8 mouse cellular contexts compared by ENCODE assay signal in genomic region chr9:111939271-111940067, GRCm38 (mm10).
DNase-seq lines count a peak whose midpoint lies in the region; ATAC-seq lines count a peak whose summit lies in the region.

No protein-coding gene starts in this region.

- H3K27me3 ChIP-seq in hindbrain, embryonic 16.5 days (replicated peaks; ENCODE audit: control insufficient read depth, insufficient read depth, low read length): no peaks in the 10 kb centered on the region

- H3K9me3 ChIP-seq in hindbrain, embryonic 16.5 days (ENCODE audit: control insufficient read depth, low read length): no peaks in the 10 kb centered on the region

- H3K4me3 ChIP-seq in hindbrain, embryonic 16.5 days (ENCODE audit: low read length): no peak overlapping the region

- no peak overlapping the region for H3K4me2 ChIP-seq in hindbrain, embryonic 16.5 days (ENCODE audit: low read length)

- peak; percentile 37; the same call in 1 of the 2 replicates for ATAC-seq in hindbrain, embryonic 16.5 days

- no peak overlapping the region for H3K27ac ChIP-seq in hindbrain, embryonic 16.5 days (ENCODE audit: low read depth, low read length)

- H3K4me1 ChIP-seq in hindbrain, embryonic 16.5 days (ENCODE audit: control insufficient read depth, insufficient read depth, low read depth, low read length): no peaks in the 10 kb centered on the region

- H3K9ac ChIP-seq in hindbrain, embryonic 16.5 days (ENCODE audit: low read depth, low read length): no peak overlapping the region

- peak; percentile 20 for DNase-seq in kidney, postnatal 10 days
- no peak for DNase-seq in kidney, postnatal 25 days
- peak; percentile 16 for DNase-seq in R1 (ENCODE audit: low read depth, low spot score)
- DNase-seq in cerebellum, postnatal 36 days: peak; percentile 9 to 27
- DNase-seq in right cerebral cortex, adult 2 months (ENCODE audit: low spot score in 2 of 2): peak; percentile 46 to 72
- DNase-seq in c-Kit-positive CD71-positive TER-119-positive erythroid progenitor cells, embryonic 14.5 days (ENCODE audit: low spot score): no peak
- DNase-seq in lung, postnatal 25 days (ENCODE audit: low spot score): no peak

- no peaks in the 10 kb centered on the region for H3K36me3 ChIP-seq in hindbrain, embryonic 16.5 days (ENCODE audit: control insufficient read depth, insufficient read depth, low read length)

- WGBS in hindbrain, embryonic 16.5 days: 42% methylated on average over 8 of the region's 8 CpGs

Comparison
In these comparisons a context has a peak if more than half of its experiments do, and no peak if none do; other contexts are left out.
1. DNase-seq: peak in kidney, postnatal 10 days (single experiment), R1 (single experiment), cerebellum, postnatal 36 days (2 of 2) and right cerebral cortex, adult 2 months (2 of 2); none in kidney, postnatal 25 days (0 of 2), c-Kit-positive CD71-positive TER-119-positive erythroid progenitor cells, embryonic 14.5 days (single experiment) and lung, postnatal 25 days (single experiment).